Mouse (Mus musculus) erythroblast, embryonic 14.5 days (primary cell): ENCODE results near the gene Arhgap45.

ENCODE experiments used
- GATA1 ChIP-seq: IDR thresholded peaks from 2 replicates; pipeline ENCODE4 v1.6.1; 2012; ENCODE audit warnings: low read length, inconsistent platforms, mixed read lengths
- TAL1 ChIP-seq: IDR thresholded peaks from 3 replicates; pipeline ENCODE4 v1.6.1; 2012; ENCODE audit warnings: low read length, inconsistent platforms, mixed read lengths

DNA sequence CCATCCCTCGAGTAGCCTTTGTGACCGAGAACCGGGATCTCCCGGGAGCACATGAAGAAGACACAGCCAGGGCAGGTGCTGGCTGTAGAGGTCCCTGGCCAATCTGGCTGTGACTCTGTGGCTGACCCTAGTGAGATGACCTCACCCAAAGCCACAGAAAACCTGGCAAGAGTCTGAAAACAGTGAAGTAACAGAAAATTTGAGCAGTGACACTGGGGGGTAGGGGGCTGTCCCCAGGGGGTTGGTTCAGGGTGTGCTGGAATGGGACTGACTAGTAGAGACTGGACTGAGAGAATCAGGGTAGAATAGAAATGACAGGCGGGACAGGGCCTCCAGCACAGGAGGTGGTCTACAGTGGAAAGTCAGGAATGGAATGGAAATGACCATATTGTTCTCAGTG lies 33.2 kb upstream of the Arhgap45 start:
- TF ChIP-seq TAL1: no peak
- no peak for TF ChIP-seq GATA1
